Mouse (Mus musculus) A20 (cell line): ENCODE data around the gene Map3k5.

Experiments used
- DNase-seq: peaks from one replicate; pipeline ENCODE4 v3.0.0-alpha.2; 2011; ENCODE audit warnings: low read depth, low spot score

Gene Map3k5

GRCm38 (mm10) chr10:19935821-19936367 is 1.6 kb downstream of the Map3k5 start:
- peak; percentile 14 for DNase-seq

DNA sequence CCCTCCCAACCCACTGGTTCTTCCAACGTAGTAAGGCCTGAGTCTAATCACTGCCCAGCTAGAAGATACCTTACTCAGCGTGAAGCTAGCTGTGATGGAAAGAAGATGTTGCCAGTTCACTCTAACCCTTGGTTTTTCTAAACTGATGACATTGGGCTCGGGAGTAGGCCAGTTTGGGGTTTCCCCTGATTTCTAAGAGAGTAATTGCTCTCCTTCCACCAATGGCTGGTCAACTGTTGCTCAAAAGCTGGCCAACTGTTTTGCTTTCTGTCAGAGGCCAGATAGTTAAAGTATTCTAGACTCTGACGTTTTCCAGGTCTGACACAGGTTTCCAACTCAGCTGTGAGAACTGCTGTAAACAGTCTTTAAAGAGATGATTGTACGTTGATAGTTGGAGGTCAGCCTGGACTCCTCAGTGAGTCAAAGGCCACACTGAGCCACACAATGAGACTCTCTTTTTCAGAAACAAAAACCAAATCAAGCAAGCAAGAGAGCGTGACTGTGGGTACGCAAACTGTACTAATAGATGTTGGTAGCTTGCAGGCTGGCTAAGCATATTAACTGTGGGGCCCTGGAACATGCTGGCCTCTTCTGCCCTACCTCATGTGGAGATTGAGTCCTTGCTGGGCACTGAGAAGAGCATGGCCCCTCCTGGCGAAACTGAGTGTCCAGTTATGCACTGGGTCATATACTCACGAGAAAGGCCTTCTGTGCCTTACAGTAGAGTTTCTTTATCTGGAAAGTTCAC is 2.9 kb downstream of the Map3k5 start:
- no peak for DNase-seq

DNA sequence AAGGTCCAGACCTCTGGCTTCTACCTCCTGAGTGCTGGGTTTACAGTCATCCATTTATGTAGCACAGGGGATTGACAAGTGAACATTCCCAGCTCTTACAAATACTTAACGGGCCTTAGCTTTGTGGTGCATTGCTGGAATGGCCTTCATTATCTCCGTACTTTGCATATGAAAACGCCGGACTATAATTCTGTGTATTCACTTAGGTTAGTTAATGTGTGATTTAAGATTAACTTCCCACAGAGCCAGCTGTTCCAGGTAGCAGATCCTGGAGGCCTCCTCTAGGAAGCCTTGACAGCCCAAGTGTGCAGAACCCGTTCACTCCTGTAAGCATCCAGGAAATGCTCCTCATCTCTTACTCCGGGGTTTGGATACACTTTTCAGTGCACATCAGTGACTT is 4.5 kb downstream of the Map3k5 start:
- DNase-seq = no peak

GRCm38 (mm10) chr10:19939282-19939705 is 5.0 kb downstream of the Map3k5 start:
- DNase-seq = peak; percentile 63

- DNase-seq = no peak
These were observed 5.9 kb downstream of the Map3k5 start for GRCm38 (mm10) chr10:19940127-19940526.

GRCm38 (mm10) chr10:19940626-19941025 is 6.4 kb downstream of the Map3k5 start:
- DNase-seq = no peak

GRCm38 (mm10) chr10:19941063-19941462 is 6.8 kb downstream of the Map3k5 start:
- no peak for DNase-seq

DNA sequence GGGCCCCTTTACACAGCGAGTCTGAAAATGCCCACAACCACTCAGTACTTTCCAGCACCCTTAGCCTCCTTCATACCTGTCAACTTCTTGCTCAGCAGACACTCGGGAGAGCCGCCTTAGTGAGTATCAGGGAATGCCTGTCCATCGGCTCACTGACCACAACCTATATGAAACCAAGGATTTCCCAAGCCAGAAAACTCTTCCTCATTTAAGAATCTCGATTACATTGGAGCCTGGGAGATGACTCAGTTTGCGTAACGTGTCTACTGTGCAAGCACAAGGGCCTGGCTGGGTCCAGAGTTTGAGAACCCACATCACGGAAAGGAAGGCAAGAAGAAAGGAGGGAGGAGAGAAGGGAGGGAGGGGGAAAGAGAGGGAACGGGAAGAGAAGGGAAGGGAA is 7.6 kb downstream of the Map3k5 start:
- DNase-seq = no peak

DNA sequence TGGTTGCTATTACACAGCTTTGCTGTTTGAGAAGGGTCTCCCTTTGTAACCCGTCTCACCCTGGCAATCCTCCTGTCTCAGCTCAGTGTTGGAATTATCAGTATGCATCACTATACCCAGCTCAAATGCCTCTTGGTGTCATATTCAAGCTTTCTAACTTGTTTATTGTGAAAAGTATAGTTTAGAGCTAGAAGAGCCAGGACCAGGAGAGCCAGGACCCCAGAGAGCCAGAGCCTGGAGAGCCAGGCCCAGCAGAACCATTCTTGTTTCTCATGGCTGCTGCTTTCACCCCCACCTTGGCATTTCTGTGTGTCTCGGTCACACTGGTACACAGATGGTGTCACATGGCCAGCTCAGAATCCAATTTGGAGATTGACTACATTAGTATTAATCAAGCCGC is 8.3 kb downstream of the Map3k5 start:
- DNase-seq = no peak

DNA sequence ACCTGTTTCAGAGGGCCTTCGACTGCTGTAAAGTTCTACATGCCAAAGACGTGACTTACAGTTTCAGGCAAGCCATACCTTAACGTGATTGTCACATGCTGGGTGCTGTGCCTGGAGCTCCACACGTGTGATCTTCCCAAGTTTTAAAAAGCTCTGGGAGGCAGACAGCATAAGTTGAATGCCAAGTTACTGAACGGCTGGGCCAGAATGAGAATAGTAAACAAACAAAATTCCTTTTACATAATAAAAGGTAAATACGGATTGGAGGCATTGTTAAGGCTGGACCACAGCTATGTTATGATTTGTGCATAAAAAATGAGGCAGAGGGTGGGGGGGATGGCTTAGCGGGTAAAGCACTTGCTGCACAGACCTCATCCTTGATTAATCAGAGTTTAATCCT is 11.4 kb downstream of the Map3k5 start:
- DNase-seq = no peak

GRCm38 (mm10) chr10:19946644-19947043 is 12.4 kb downstream of the Map3k5 start:
- DNase-seq = no peak

GRCm38 (mm10) chr10:19947441-19947840 is 13.2 kb downstream of the Map3k5 start:
- DNase-seq = no peak

GRCm38 (mm10) chr10:19947901-19948300 is 13.6 kb downstream of the Map3k5 start:
- no peak for DNase-seq

DNA sequence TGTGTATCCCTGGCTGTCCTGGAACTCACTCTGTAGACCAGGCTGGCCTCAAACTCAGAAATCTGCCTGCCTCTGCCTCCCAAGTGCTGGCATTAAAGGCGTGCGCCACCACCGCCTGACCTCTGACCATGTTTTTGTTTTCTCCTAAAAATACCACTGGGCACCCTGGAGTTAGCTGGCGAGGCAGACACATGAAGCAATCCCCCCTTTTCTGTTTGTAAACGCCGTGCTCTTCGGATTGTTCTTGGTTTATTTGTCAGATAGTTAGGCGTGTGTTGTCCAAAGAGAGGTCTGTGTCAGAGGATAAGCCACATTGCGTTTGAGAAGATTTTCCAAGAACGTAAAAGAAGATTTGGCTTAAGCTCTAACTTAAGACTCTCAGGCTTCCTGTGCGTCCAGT is 14.1 kb downstream of the Map3k5 start:
- DNase-seq = no peak

- DNase-seq = peak; percentile 41
These were observed 14.8 kb downstream of the Map3k5 start for GRCm38 (mm10) chr10:19949106-19949505.

DNA sequence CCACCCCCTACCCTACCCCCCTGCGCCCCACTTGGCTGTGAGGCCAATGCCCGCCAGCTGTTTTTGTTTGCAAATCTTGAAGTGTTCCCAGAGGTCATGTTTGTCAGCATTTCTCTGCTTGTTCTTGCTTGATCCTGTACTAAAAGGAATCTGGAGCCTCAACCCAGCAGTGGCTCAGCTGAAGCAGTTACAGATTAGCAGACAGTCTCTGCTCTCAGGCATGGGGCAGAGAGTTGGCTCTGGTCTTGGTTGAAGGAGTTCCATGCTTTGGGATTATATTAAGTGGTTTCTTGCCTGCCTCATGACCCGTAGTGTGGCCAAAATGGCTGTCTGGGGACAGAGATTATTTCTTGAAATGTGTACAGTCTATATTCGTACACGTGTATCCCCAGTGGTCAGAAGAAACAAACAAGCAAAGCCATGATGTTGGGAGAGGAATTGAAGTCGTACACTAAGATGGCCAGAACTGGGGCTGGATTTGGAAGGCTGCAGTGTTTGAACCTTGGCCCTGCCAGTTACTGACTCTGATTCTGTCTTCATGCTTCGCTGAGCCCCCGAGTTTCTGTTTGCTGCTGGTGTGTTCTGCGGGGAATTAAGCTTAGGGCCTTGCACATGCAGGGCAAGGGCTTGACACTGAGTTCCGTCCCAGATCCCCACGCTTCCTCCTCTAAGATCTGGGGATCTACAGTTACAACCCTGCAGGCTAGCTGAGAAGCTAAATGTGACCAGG is 18.9 kb downstream of the Map3k5 start:
- DNase-seq = no peak

- no peak for DNase-seq
These were observed 20.3 kb downstream of the Map3k5 start for GRCm38 (mm10) chr10:19954572-19954971.

- no peak for DNase-seq
These were observed 21.5 kb downstream of the Map3k5 start for GRCm38 (mm10) chr10:19955817-19956216.

DNA sequence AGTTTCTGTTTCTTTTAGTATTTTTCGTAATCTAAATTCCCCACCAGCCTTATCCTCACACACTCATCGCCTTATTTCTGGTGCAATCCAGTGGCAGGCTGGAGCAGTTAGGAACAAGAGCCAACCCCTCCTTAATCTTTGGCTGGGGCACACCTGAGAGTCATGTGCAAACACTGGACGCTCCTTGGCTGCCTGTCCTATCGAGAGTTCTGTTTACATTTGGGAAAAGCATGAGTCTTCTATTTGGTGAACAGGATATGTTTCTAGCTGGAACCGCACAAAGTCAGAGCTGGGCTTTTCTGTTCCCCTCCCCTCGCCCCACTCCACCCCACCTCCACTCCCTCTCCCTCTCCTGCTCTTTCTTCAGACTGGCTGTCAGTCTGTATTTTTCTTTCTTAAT is 22.5 kb downstream of the Map3k5 start:
- DNase-seq = no peak

GRCm38 (mm10) chr10:19960831-19961380 is 26.6 kb downstream of the Map3k5 start:
- no peak for DNase-seq

DNA sequence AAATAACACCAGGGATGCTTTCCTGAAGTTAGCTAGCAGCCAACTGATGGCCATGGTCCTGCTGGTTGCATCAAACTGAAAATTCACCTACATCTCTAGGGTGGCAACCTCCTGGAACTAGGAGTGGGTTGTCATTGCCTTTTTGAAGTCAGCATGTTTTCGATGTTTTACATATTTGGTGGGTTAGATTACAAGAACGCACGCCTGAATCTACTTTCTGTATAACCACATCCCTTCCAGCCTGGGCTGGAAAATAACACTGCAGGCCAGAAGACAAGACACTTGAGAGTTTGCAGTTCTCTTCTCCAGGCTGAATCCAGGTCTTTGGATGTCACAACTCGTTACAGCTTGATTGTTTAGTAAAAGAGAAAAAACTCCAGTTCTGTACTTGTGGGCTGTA is 28.5 kb downstream of the Map3k5 start:
- no peak for DNase-seq

DNA sequence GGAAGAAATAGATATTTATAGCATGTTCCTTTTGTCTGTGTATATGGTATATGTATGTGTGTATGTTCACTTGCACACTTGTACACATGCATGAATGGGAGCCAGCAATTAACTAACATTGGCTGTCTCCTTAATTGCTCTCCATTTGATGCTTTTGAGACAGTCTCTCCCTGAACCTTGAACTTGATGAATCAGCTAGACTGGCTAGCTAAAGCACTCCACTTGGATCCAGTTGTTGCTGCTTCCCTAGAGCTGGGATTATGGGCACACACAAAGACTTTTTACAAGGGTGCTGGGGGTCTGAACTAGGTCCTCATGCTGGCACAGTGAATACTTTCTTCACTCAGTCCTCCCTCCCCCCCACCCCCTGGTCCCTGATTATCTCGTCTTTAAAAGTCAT is 28.9 kb downstream of the Map3k5 start:
- no peak for DNase-seq

- no peak for DNase-seq
These were observed 29.8 kb downstream of the Map3k5 start for GRCm38 (mm10) chr10:19964105-19964504.
